15 mouse cellular contexts compared by ENCODE assay signal in the genomic region with DNA sequence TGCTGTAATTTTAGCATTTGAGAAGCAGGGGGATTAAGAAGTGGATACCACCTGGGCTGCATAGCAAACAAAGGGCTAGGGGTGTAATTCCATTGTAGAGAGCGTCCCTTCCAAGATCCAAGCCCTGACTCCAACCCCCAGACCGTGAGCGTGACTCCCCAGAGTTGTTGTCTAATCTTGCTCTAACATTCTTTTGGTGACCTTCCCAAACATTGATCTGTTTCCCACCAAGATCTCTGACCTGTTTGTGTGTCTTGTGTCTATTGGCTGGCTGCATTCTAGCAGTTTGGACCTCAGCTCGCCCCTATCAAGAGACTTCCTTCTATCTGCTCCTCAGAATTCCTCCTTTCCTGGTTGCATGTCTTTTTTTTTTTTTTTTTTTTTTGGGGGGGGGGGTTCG.
"Had no signal": no experiment of that assay in that cellular context is flagged by ENCODE, and none has a peak within 500 bp of the region (broad histone marks: within the 10 kb centered on the region; RNA-seq: fewer than 3 reads in every experiment).

No protein-coding gene starts in this region.

- DNase-seq: retina, postnatal 1 day; right cerebral cortex, postnatal 14 days; right cerebral cortex, postnatal 25 days; right cerebral cortex, postnatal 4 days; spleen, adult 18-20 months; thymus, adult 18-20 months; thymus, adult 2 months; thymus, postnatal 14 days; thymus, postnatal 25 days; thymus, postnatal 36 days; thymus, postnatal 4 days had no signal

- H3K27me3 ChIP-seq: neural tube, embryonic 13.5 days; neural tube, embryonic 15.5 days; stomach, embryonic 15.5 days had no signal

- H3K9ac ChIP-seq: neural tube, embryonic 13.5 days; neural tube, embryonic 15.5 days; stomach, embryonic 15.5 days had no signal

- H3K9me3 ChIP-seq: neural tube, embryonic 13.5 days; neural tube, embryonic 15.5 days; stomach, embryonic 15.5 days had no signal

- H3K4me2 ChIP-seq: neural tube, embryonic 13.5 days; neural tube, embryonic 15.5 days; stomach, embryonic 15.5 days had no signal

- H3K4me3 ChIP-seq: neural tube, embryonic 13.5 days; neural tube, embryonic 15.5 days; stomach, embryonic 15.5 days had no signal

- H3K27ac ChIP-seq: neural tube, embryonic 13.5 days; neural tube, embryonic 15.5 days; stomach, embryonic 15.5 days; stomach, postnatal 0 days had no signal

- H3K4me1 ChIP-seq: neural tube, embryonic 13.5 days; neural tube, embryonic 15.5 days had no signal
